Mouse (Mus musculus) heart, adult 11 months (tissue): ENCODE measurements at regions not wholly inside any gene's neighbourhood (a gene's known extent, or its start where the extent isn't known, plus 50 kb on each side); places are given as distances from the start of the nearest gene placed in this dataset.

Source experiments
- DNase-seq: peaks from one replicate; pipeline ENCODE4 v3.0.0; 2022

- peak; percentile 30 for DNase-seq
Measured at GRCm38 (mm10) chr13:92911660-92912284, 67.2 kb downstream of the Mtx3 start.

GRCm38 (mm10) chr13:92912661-92913060 is 68.1 kb downstream of the Mtx3 start:
- peak; percentile 72 for DNase-seq

- peak; percentile 94 for DNase-seq
Measured at GRCm38 (mm10) chr13:92914631-92915030, 70.1 kb downstream of the Mtx3 start.

GRCm38 (mm10) chr13:92915221-92915839 is 70.8 kb downstream of the Mtx3 start:
- DNase-seq, result peak; percentile 96

- peak; percentile 84 for DNase-seq
Measured at GRCm38 (mm10) chr13:92915948-92916710, 71.6 kb downstream of the Mtx3 start.

- DNase-seq, result peak; percentile 55
Measured at GRCm38 (mm10) chr13:92919882-92920281, 75.3 kb downstream of the Mtx3 start.

GRCm38 (mm10) chr13:92921936-92922335 is 77.4 kb downstream of the Mtx3 start:
- DNase-seq, result peak; percentile 51

GRCm38 (mm10) chr13:92923496-92923895 is 78.9 kb downstream of the Mtx3 start:
- peak; percentile 89 for DNase-seq

- peak; percentile 71 for DNase-seq
Measured at GRCm38 (mm10) chr13:92924021-92924420, 79.5 kb downstream of the Mtx3 start.

GRCm38 (mm10) chr13:92925196-92925595 is 80.6 kb downstream of the Mtx3 start:
- peak; percentile 81 for DNase-seq

- peak; percentile 72 for DNase-seq
Measured at GRCm38 (mm10) chr13:92928551-92928950, 84.0 kb downstream of the Mtx3 start.

GRCm38 (mm10) chr13:92931696-92932095 is 87.1 kb downstream of the Mtx3 start:
- peak; percentile 39 for DNase-seq

GRCm38 (mm10) chr13:92939032-92939431 is 94.5 kb downstream of the Mtx3 start:
- DNase-seq, result no peak

GRCm38 (mm10) chr13:92940610-92941009 is 96.0 kb downstream of the Mtx3 start:
- DNase-seq, result no peak

- DNase-seq, result no peak
Measured at GRCm38 (mm10) chr13:92948560-92948959, 104.0 kb downstream of the Mtx3 start.

- peak; percentile 81 for DNase-seq
Measured at GRCm38 (mm10) chr13:92960031-92960430, 115.5 kb downstream of the Mtx3 start.

GRCm38 (mm10) chr13:92962625-92963024 is 118.1 kb downstream of the Mtx3 start:
- peak; percentile 56 for DNase-seq

- DNase-seq, result peak; percentile 62
Measured at GRCm38 (mm10) chr13:92963351-92963895, 118.9 kb downstream of the Mtx3 start.

GRCm38 (mm10) chr13:92964213-92964743 is 119.7 kb downstream of the Mtx3 start:
- peak; percentile 43 for DNase-seq

GRCm38 (mm10) chr13:92967025-92967610 is 122.6 kb downstream of the Mtx3 start:
- peak; percentile 76 for DNase-seq

- peak; percentile 67 for DNase-seq
Measured at GRCm38 (mm10) chr13:92969579-92969978, 125.0 kb downstream of the Mtx3 start.

- DNase-seq, result peak; percentile 66
Measured at GRCm38 (mm10) chr13:92972891-92973290, 128.3 kb downstream of the Mtx3 start.

GRCm38 (mm10) chr13:92973791-92974190 is 129.2 kb downstream of the Mtx3 start:
- DNase-seq, result peak; percentile 63
